Comparison of ENCODE assay signal across 8 mouse cellular contexts in genomic region chr2:164832032-164832747, GRCm38 (mm10). TPM values are rescaled to one million over a fixed set of nuclear protein-coding genes. Genes with fewer than 3 reads are reported as not detected.
DNase-seq lines count a peak whose midpoint lies in the region; ATAC-seq and TF ChIP-seq lines count a peak whose summit lies in the region.

No protein-coding gene starts in this region.

- TF ChIP-seq CTCF in kidney, postnatal 0 days (IDR thresholded peaks at IDR 0.05; ENCODE audit: low read depth): no peak
- TF ChIP-seq CTCF in midbrain, postnatal 0 days (IDR thresholded peaks at IDR 0.05): no peak

- peak overlapping the region; percentile 99 for H3K4me2 ChIP-seq in kidney, postnatal 0 days (ENCODE audit: low read length)
- H3K4me2 ChIP-seq in hindbrain, embryonic 15.5 days: peak overlapping the region; percentile 99
- peak overlapping the region; percentile 99 for H3K4me2 ChIP-seq in midbrain, postnatal 0 days (ENCODE audit: low read depth, low read length, poor library complexity, severe bottlenecking)

- WGBS in kidney, postnatal 0 days: 60% methylated on average over 16 of the region's 16 CpGs
- 57% methylated on average over 16 of the region's 16 CpGs for WGBS in hindbrain, embryonic 15.5 days
- WGBS in midbrain, postnatal 0 days: 63% methylated on average over 16 of the region's 16 CpGs

- no peak; the same call in 1 of the 2 replicates for ATAC-seq in kidney, postnatal 0 days (replicated peaks; ENCODE audit: low FRiP score, low read depth)
- ATAC-seq in hindbrain, embryonic 15.5 days (ENCODE audit: low FRiP score, low read depth): no peak
- ATAC-seq in midbrain, postnatal 0 days (ENCODE audit: low FRiP score): no peak

- no peak for DNase-seq in kidney, postnatal 0 days (ENCODE audit: low spot score)
- no peak for DNase-seq in kidney, postnatal 25 days
- peak; percentile 76 for DNase-seq in cerebellum, postnatal 10 days
- no peak for DNase-seq in midbrain, postnatal 0 days (ENCODE audit: low spot score)
- no peak for DNase-seq in T-cell, adult 2 months (ENCODE audit: low spot score)
- DNase-seq in ovary, postnatal 10 days (ENCODE audit: low spot score): no peak
- DNase-seq in B cell, adult 2 months: no peak

- H3K36me3 ChIP-seq in kidney, postnatal 0 days (ENCODE audit: insufficient read depth, low read length): peaks cover 16% of the 10 kb centered on the region
- peaks cover 13% of the 10 kb centered on the region for H3K36me3 ChIP-seq in hindbrain, embryonic 15.5 days
- peaks cover 7% of the 10 kb centered on the region for H3K36me3 ChIP-seq in midbrain, postnatal 0 days (ENCODE audit: insufficient read depth, low read length)

- no peaks in the 10 kb centered on the region for H3K27me3 ChIP-seq in kidney, postnatal 0 days (ENCODE audit: insufficient read depth, low read length)
- H3K27me3 ChIP-seq in hindbrain, embryonic 15.5 days: no peaks in the 10 kb centered on the region
- H3K27me3 ChIP-seq in midbrain, postnatal 0 days (ENCODE audit: insufficient read depth, low read length): no peaks in the 10 kb centered on the region

- peak overlapping the region; percentile 74 for H3K9ac ChIP-seq in kidney, postnatal 0 days (ENCODE audit: low read depth, low read length)
- peak overlapping the region; percentile 66 for H3K9ac ChIP-seq in hindbrain, embryonic 15.5 days
- H3K9ac ChIP-seq in midbrain, postnatal 0 days (replicated peaks; ENCODE audit: low read length, poor library complexity, severe bottlenecking): peak overlapping the region; percentile 63

- H3K4me1 ChIP-seq in kidney, postnatal 0 days (replicated peaks; ENCODE audit: insufficient read depth, low read length): peaks cover 13% of the 10 kb centered on the region; the same call in 1 of the 2 replicates
- H3K4me1 ChIP-seq in hindbrain, embryonic 15.5 days (replicated peaks): peaks cover 24% of the 10 kb centered on the region
- peaks cover 10% of the 10 kb centered on the region for H3K4me1 ChIP-seq in midbrain, postnatal 0 days (ENCODE audit: insufficient read depth, low read length)

- H3K27ac ChIP-seq in kidney, postnatal 0 days: peak overlapping the region; percentile 90
- peak overlapping the region; percentile 82 for H3K27ac ChIP-seq in hindbrain, embryonic 15.5 days (replicated peaks)
- H3K27ac ChIP-seq in midbrain, postnatal 0 days (ENCODE audit: low read depth, low read length): peak overlapping the region; percentile 77

- peak overlapping the region; percentile 66 for H3K4me3 ChIP-seq in kidney, postnatal 0 days (replicated peaks; ENCODE audit: low read depth, low read length)
- peak overlapping the region; percentile 66 for H3K4me3 ChIP-seq in hindbrain, embryonic 15.5 days
- H3K4me3 ChIP-seq in midbrain, postnatal 0 days (ENCODE audit: low read depth, low read length): peak overlapping the region; percentile 60

- H3K9me3 ChIP-seq in kidney, postnatal 0 days (replicated peaks; ENCODE audit: low read length): no peaks in the 10 kb centered on the region
- H3K9me3 ChIP-seq in hindbrain, embryonic 15.5 days: no peaks in the 10 kb centered on the region
- H3K9me3 ChIP-seq in midbrain, postnatal 0 days (ENCODE audit: low read length): no peaks in the 10 kb centered on the region

RNA-seq across cellular contexts. Expression of gene Ctsa, which starts 0.5 kb away (rescaled TPM):
- polyA plus RNA-seq in kidney, postnatal 0 days (2015; fragmentation: Nextera tagmentation; extraction: Ambion mirVana): 219 and 254 TPM in 2 replicates
- 97.0 and 105 TPM in 2 replicates for polyA plus RNA-seq in hindbrain, embryonic 15.5 days (2015; fragmentation: Nextera tagmentation; extraction: Ambion mirVana)
- 110 and 112 TPM in 2 replicates for total RNA-seq in midbrain, postnatal 0 days (2014; rRNA removed)
- polyA plus RNA-seq in midbrain, postnatal 0 days (2015; fragmentation: Nextera tagmentation; extraction: Ambion mirVana): 101 and 102 TPM in 2 replicates

RNA-seq across cellular contexts. Expression of gene Neurl2, which starts 1.1 kb away (rescaled TPM):
- polyA plus RNA-seq in kidney, postnatal 0 days (2015; fragmentation: Nextera tagmentation; extraction: Ambion mirVana): 9.2 and 9.4 TPM in 2 replicates
- 6.3 and 7.9 TPM in 2 replicates for polyA plus RNA-seq in hindbrain, embryonic 15.5 days (2015; fragmentation: Nextera tagmentation; extraction: Ambion mirVana)
- total RNA-seq in midbrain, postnatal 0 days (2014; rRNA removed): 10.4 and 11.2 TPM in 2 replicates
- polyA plus RNA-seq in midbrain, postnatal 0 days (2015; fragmentation: Nextera tagmentation; extraction: Ambion mirVana): 7.6 and 7.8 TPM in 2 replicates

RNA-seq across cellular contexts. Expression of gene Spata25, which starts 3.9 kb away (rescaled TPM):
- not detected in 2 replicates for polyA plus RNA-seq in kidney, postnatal 0 days (2015; fragmentation: Nextera tagmentation; extraction: Ambion mirVana)
- polyA plus RNA-seq in hindbrain, embryonic 15.5 days (2015; fragmentation: Nextera tagmentation; extraction: Ambion mirVana): 0.34 TPM in 1 of 2 replicates, not detected in the other
- 1.1 TPM in 1 of 2 replicates, not detected in the other for total RNA-seq in midbrain, postnatal 0 days (2014; rRNA removed)
- not detected in 2 replicates for polyA plus RNA-seq in midbrain, postnatal 0 days (2015; fragmentation: Nextera tagmentation; extraction: Ambion mirVana)

RNA-seq across cellular contexts. Expression of gene Zswim1, which starts 9.7 kb away (rescaled TPM):
- polyA plus RNA-seq in kidney, postnatal 0 days (2015; fragmentation: Nextera tagmentation; extraction: Ambion mirVana): 15.5 and 15.8 TPM in 2 replicates
- 24.9 and 29.2 TPM in 2 replicates for polyA plus RNA-seq in hindbrain, embryonic 15.5 days (2015; fragmentation: Nextera tagmentation; extraction: Ambion mirVana)
- total RNA-seq in midbrain, postnatal 0 days (2014; rRNA removed): 24.8 and 25.1 TPM in 2 replicates
- 35.3 and 36.0 TPM in 2 replicates for polyA plus RNA-seq in midbrain, postnatal 0 days (2015; fragmentation: Nextera tagmentation; extraction: Ambion mirVana)

RNA-seq across cellular contexts. Expression of gene Pltp, which starts 25.3 kb away (rescaled TPM):
- 43.9 and 45.4 TPM in 2 replicates for polyA plus RNA-seq in kidney, postnatal 0 days (2015; fragmentation: Nextera tagmentation; extraction: Ambion mirVana)
- polyA plus RNA-seq in hindbrain, embryonic 15.5 days (2015; fragmentation: Nextera tagmentation; extraction: Ambion mirVana): 123 and 129 TPM in 2 replicates
- total RNA-seq in midbrain, postnatal 0 days (2014; rRNA removed): 55.5 and 59.8 TPM in 2 replicates
- polyA plus RNA-seq in midbrain, postnatal 0 days (2015; fragmentation: Nextera tagmentation; extraction: Ambion mirVana): 85.5 and 87.7 TPM in 2 replicates

Comparison
In these comparisons a context has a peak if more than half of its experiments do, and no peak if none do; other contexts are left out.
1. DNase-seq: peak in cerebellum, postnatal 10 days (2 of 2); none in kidney, postnatal 0 days (single experiment), kidney, postnatal 25 days (0 of 2), midbrain, postnatal 0 days (single experiment), T-cell, adult 2 months (single experiment), ovary, postnatal 10 days (single experiment) and B cell, adult 2 months (0 of 2).
2. Peak in every context shown above with its lines, with median percentiles within 50 percentile points of each other: H3K27ac ChIP-seq, H3K4me2 ChIP-seq, H3K4me3 ChIP-seq and H3K9ac ChIP-seq.